Mouse (Mus musculus) CH12.LX (cell line): ENCODE results near the gene Slc38a8. TPM values are rescaled to one million over a fixed set of nuclear protein-coding genes. Genes with fewer than 3 reads are reported as not detected.

Source experiments
- DNase-seq: peaks from one replicate; pipeline ENCODE4 v3.0.0-alpha.2; 2013; ENCODE audit errors: extremely low read depth
- H3K27ac ChIP-seq: 2 replicates; pipeline ENCODE4 v1.5.1; 2012; ENCODE audit warnings: low read depth, mild to moderate bottlenecking, control low read depth, moderate library complexity; ENCODE audit not compliant: insufficient read depth
- H3K27me3 ChIP-seq: replicated peaks from 2 replicates; pipeline ENCODE3; 2012; ENCODE audit warnings: inconsistent platforms
- H3K36me3 ChIP-seq, 2 experiments: replicated peaks in 1 of 2; 2 replicates each; pipeline versions ENCODE3 to v1.6.1; 2012; ENCODE audit warnings: inconsistent platforms in 1 of 2, low read length in 1 of 2, mild to moderate bottlenecking in 1 of 2, mixed read lengths in 1 of 2, moderate library complexity in 1 of 2; ENCODE audit not compliant: control insufficient read depth in 1 of 2, insufficient read depth in 1 of 2
- H3K4me1 ChIP-seq, 2 experiments: 2 replicates each; pipeline ENCODE4 v1.6.1; 2012; ENCODE audit warnings: inconsistent platforms in 1 of 2, moderate library complexity in 1 of 2; ENCODE audit not compliant: insufficient read depth in 2 of 2, control insufficient read depth in 1 of 2
- H3K4me2 ChIP-seq: 2 replicates; pipeline ENCODE4 v1.6.1; 2012; ENCODE audit warnings: low read depth, mild to moderate bottlenecking, control low read depth; ENCODE audit not compliant: poor library complexity, insufficient read depth, severe bottlenecking
- H3K4me3 ChIP-seq, 3 experiments: fragments of 150-350 bp in 1 of 3; sonication (generic) in 1 of 3; replicated peaks in 1 of 3; 2 replicates each; pipeline versions ENCODE3 to v1.5.1; 2011 to 2012; ENCODE audit warnings: low read depth in 2 of 3, low read length in 2 of 3, mild to moderate bottlenecking in 2 of 3, moderate library complexity in 2 of 3, control low read depth in 1 of 3, improper control_type of control experiment in 1 of 3, inconsistent platforms in 1 of 3, mixed read lengths in 1 of 3; ENCODE audit not compliant: poor library complexity in 1 of 3
- H3K79me2 ChIP-seq: replicated peaks from 2 replicates; pipeline ENCODE4 v1.6.1; 2012; ENCODE audit warnings: mild to moderate bottlenecking, moderate library complexity; ENCODE audit not compliant: control insufficient read depth, poor library complexity, insufficient read depth, severe bottlenecking; ENCODE audit errors: extremely low read depth
- H3K9ac ChIP-seq: 2 replicates; pipeline ENCODE4 v1.6.1; 2012; ENCODE audit warnings: low read depth, mild to moderate bottlenecking, control low read depth, moderate library complexity; ENCODE audit not compliant: insufficient read depth
- H3K9me3 ChIP-seq: replicated peaks from 2 replicates; pipeline ENCODE3; 2012; ENCODE audit warnings: low read length, inconsistent platforms, mixed read lengths
- BHLHE40 ChIP-seq: IDR thresholded peaks from 2 replicates; pipeline ENCODE4 v1.6.1; 2011; ENCODE audit warnings: mild to moderate bottlenecking, low read depth, low read length, improper control_type of control experiment
- CHD1 ChIP-seq: IDR thresholded peaks from 2 replicates; pipeline ENCODE4 v1.6.1; 2012; ENCODE audit warnings: low read depth, low read length, improper control_type of control experiment, inconsistent platforms
- CHD2 ChIP-seq: IDR thresholded peaks from 2 replicates; pipeline ENCODE4 v1.6.1; 2011; ENCODE audit warnings: low read length, improper control_type of control experiment
- E2F4 ChIP-seq: IDR thresholded peaks from 2 replicates; pipeline ENCODE4 v1.6.1; 2011; ENCODE audit warnings: low read depth, low read length, improper control_type of control experiment; ENCODE audit not compliant: insufficient replicate concordance
- EP300 ChIP-seq: IDR thresholded peaks from 2 replicates; pipeline ENCODE4 v1.6.1; 2011; ENCODE audit warnings: low read length, improper control_type of control experiment
- ETS1 ChIP-seq: conservative IDR thresholded peaks from 2 replicates; pipeline ENCODE4 v1.6.1; 2012; ENCODE audit warnings: low read depth, mild to moderate bottlenecking, inconsistent platforms, low read length, improper control_type of control experiment, moderate library complexity
- JUN ChIP-seq: IDR thresholded peaks from 2 replicates; pipeline ENCODE4 v1.6.1; 2011; ENCODE audit warnings: low read depth, mild to moderate bottlenecking, low read length, improper control_type of control experiment, moderate library complexity; ENCODE audit not compliant: insufficient read depth
- MAFK ChIP-seq: IDR thresholded peaks from 2 replicates; pipeline ENCODE4 v1.6.1; 2011; ENCODE audit warnings: low read length, improper control_type of control experiment; ENCODE audit not compliant: insufficient replicate concordance
- MAX ChIP-seq: IDR thresholded peaks from 2 replicates; pipeline ENCODE4 v1.6.1; 2011; ENCODE audit warnings: low read length, improper control_type of control experiment
- MAZ ChIP-seq: IDR thresholded peaks from 2 replicates; pipeline ENCODE4 v1.6.1; 2012; ENCODE audit warnings: low read depth, mild to moderate bottlenecking, inconsistent platforms, low read length, improper control_type of control experiment, moderate library complexity
- MEF2A ChIP-seq: IDR thresholded peaks from 2 replicates; pipeline ENCODE4 v1.6.1; 2014; ENCODE audit warnings: low read depth, mild to moderate bottlenecking, inconsistent platforms, low read length, improper control_type of control experiment, borderline replicate concordance
- MXI1 ChIP-seq: IDR thresholded peaks from 2 replicates; pipeline ENCODE4 v1.6.1; 2011; ENCODE audit warnings: mild to moderate bottlenecking, low read depth, low read length, improper control_type of control experiment
- MYC ChIP-seq: IDR thresholded peaks from 2 replicates; pipeline ENCODE4 v1.6.1; 2011; ENCODE audit warnings: low read depth, mild to moderate bottlenecking, improper control_type of control experiment, low read length
- NELFE ChIP-seq: IDR thresholded peaks from 2 replicates; pipeline ENCODE4 v1.6.1; 2011; ENCODE audit warnings: low read depth, low read length, improper control_type of control experiment
- POLR2A ChIP-seq: IDR thresholded peaks from 2 replicates; pipeline ENCODE4 v1.6.1; 2011; ENCODE audit warnings: low read depth, mild to moderate bottlenecking, improper control_type of control experiment, low read length
- UBTF ChIP-seq: IDR thresholded peaks from 2 replicates; pipeline ENCODE4 v1.6.1; 2012; ENCODE audit warnings: low read depth, mild to moderate bottlenecking, inconsistent platforms, low read length, improper control_type of control experiment, moderate library complexity
- USF2 ChIP-seq: conservative IDR thresholded peaks from 2 replicates; pipeline ENCODE4 v1.6.1; 2011; ENCODE audit warnings: low read depth, low read length, improper control_type of control experiment
- ZMIZ1 ChIP-seq: IDR thresholded peaks from 2 replicates; pipeline ENCODE4 v1.6.1; 2012; ENCODE audit warnings: low read depth, mild to moderate bottlenecking, inconsistent platforms, low read length, improper control_type of control experiment
- dilution Hi-C: fragments of 300-500 bp; cut with MboI; formaldehyde crosslinking; loops from 2 replicates; pipeline ENCODE4 v1.14.3; 2020; ENCODE audit warnings: low sequenced_read_pairs; ENCODE audit not compliant: extremely low pct_unique_long_range_greater_than_20kb, extremely low pct_ligation_motif_present
- in situ Hi-C: fragments of 300-500 bp; cut with MboI; formaldehyde crosslinking; loops from 3 replicates; pipeline ENCODE4 v1.14.3; 2019; ENCODE audit warnings: low sequenced_read_pairs, low pct_ligation_motif_present, low pct_unique_long_range_greater_than_20kb, mixed read lengths
- polyA plus RNA-seq: library from polyadenylated mRNA; unstranded; fragments of >175 nt; gene quantifications from 2 replicates; pipeline ENCODE4 v1.2.1, GENCODE M21; 2012; ENCODE audit warnings: low read depth; ENCODE audit not compliant: insufficient read length
- total RNA-seq, 2 experiments: library from RNA; depleted of rRNA; stranded (reverse); fragments of 300-350 nt in 1 of 2; fragments of >200 nt in 1 of 2; gene quantifications; 2 replicates each; pipeline ENCODE4 v1.2.3; 2012 to 2014

Slc38a8 gene
- total and polyA plus RNA-seq, 3 experiments: 0.08 TPM; not detected in 1

DNA sequence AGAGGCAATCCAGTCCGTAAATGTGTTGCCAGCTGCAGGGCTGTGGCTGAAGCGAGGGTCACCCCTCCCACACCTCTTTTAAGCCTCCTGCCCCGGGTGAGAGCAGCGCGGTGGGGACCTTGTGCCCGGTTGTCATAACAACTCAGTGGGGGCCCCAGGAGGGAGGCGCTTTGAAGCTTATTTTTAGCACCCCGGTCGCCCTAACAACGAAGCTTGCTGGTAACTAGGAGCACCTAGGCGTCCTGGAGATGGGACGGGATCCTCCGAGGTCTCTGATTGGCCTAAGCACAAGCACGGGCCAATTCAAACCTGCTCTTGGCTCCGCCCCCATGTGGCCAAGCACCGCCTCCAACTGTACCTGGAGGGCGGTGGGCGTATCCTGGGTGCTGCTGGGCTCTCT, 35.4 kb downstream of the Slc38a8 start:
- Histone ChIP-seq H3K27ac (no peak overlapping the region), H3K9ac (no peak overlapping the region), H3K79me2 (no peaks in the 10 kb centered on the region), H3K9me3 (peaks cover 10% of the 10 kb centered on the region), H3K4me3 (no peak overlapping the region), H3K36me3 (no peaks in the 10 kb centered on the region), H3K27me3 (peaks cover 60% of the 10 kb centered on the region), H3K4me1 (0 out of 4 replicates have a peak, but pooled peaks cover 0 to 3% of the 10 kb centered on the region in 2 experiments), H3K4me2 (no peak overlapping the region)
- in situ Hi-C loops: no loop called here
- dilution Hi-C loops: no loop called here
- no peak for TF ChIP-seq MXI1
- TF ChIP-seq POLR2A: no peak
- no peak for TF ChIP-seq ZMIZ1
- no peak for TF ChIP-seq MYC
- no peak for TF ChIP-seq USF2
- no peak for TF ChIP-seq E2F4
- no peak for TF ChIP-seq CHD2
- no peak for TF ChIP-seq UBTF
- no peak for TF ChIP-seq MEF2A
- no peak for TF ChIP-seq BHLHE40
- TF ChIP-seq JUN: no peak
- TF ChIP-seq MAFK: no peak
- TF ChIP-seq CHD1: no peak
- no peak for TF ChIP-seq ETS1
- TF ChIP-seq EP300: no peak
- DNase-seq: no peak

- Histone ChIP-seq H3K4me2 (no peak overlapping the region), H3K36me3 (no peaks in the 10 kb centered on the region), H3K9ac (no peak overlapping the region), H3K27ac (no peak overlapping the region), H3K4me1 (peaks cover 0 to 11% of the 10 kb centered on the region in 2 experiments; a peak in 2 of 4 replicates), H3K79me2 (no peaks in the 10 kb centered on the region), H3K4me3 (no peak overlapping the region), H3K9me3 (peaks cover 3% of the 10 kb centered on the region), H3K27me3 (peaks cover 40% of the 10 kb centered on the region)
- no peak for DNase-seq
- in situ Hi-C loops: no loop called here
- dilution Hi-C loops: no loop called here
- TF ChIP-seq NELFE (no peak), MAZ (no peak), MAX (no peak)
Observed at GRCm38 (mm10) chr8:119463709-119464108, 37.8 kb downstream of the Slc38a8 start.
